Mouse (Mus musculus): ENCODE results near the gene Gpr68.

Gene Gpr68

GRCm38 (mm10) chr12:100868049-100868622, 39.9 kb downstream of the Gpr68 start:
- DNase-seq (ENCODE audit: low spot score), result no peak

DNA sequence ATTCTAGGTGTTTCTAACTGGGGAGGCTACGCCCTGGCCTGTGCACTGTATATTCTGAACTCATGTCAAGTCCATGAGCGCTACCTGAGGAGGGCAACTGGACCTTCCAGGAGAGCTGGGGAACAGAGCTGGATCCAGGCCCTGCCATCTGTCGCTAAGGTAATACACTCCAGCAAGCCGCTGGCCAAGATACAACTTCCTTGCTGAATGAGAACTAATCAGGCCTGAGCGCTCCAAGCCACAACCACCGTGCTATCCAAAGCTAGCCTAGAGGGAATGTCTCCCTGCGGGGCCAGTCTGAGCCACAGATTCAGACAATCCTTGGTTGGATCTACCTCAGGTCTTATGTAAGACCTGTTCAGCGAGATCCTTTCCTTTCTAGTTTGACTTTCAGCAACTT, 40.9 kb downstream of the Gpr68 start:
- no peak for DNase-seq (ENCODE audit: low spot score)

GRCm38 (mm10) chr12:100865509-100866078, 42.4 kb downstream of the Gpr68 start:
- DNase-seq (ENCODE audit: low spot score), result no peak

DNA sequence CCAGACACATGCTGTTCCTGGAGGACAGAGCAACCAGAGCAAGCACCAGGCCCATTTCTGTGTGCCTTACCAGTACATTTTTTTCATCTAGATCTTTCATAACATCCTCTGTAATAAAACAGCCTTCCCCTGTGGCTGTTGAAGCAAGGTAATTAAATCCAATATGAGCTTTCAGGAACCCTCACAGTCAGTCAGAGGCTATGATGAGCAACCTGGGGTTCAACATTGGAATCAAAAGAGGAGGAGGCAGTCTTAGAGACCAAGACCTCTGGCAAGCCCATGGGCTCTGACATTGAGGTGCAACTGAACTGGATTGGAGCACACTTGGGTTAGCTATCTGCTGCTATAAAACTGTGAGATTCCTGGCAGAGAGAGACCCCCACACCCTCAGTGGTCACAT, 42.9 kb downstream of the Gpr68 start:
- DNase-seq (ENCODE audit: low spot score), result no peak

GRCm38 (mm10) chr12:100862856-100863446, 45.0 kb downstream of the Gpr68 start:
- DNase-seq (ENCODE audit: low spot score), result no peak

- no peak for DNase-seq (ENCODE audit: low spot score)
Observed at GRCm38 (mm10) chr12:100862272-100862671, 45.7 kb downstream of the Gpr68 start.

- no peak for DNase-seq (ENCODE audit: low spot score)
Observed at GRCm38 (mm10) chr12:100857791-100858190, 50.2 kb downstream of the Gpr68 start.

DNA sequence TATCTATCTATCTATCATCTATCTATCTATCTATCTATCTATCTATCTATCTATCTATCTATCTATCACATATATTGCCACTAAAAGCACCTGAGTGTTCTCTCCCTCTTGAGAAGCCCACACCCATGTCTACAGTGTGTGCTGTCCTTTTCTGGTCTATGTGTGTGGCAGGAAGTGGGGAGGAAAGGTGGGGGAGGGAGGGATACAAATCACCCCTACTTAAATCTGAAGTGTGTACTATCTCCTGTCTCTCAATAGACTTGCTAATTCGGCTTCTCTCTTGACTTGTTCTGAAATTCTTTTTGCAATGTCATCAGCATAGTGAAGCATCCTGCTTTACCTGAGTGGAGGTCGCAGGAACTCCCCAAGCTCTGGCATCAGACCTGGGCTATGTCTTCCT, 51.7 kb downstream of the Gpr68 start:
- no peak for DNase-seq (ENCODE audit: low spot score)

DNA sequence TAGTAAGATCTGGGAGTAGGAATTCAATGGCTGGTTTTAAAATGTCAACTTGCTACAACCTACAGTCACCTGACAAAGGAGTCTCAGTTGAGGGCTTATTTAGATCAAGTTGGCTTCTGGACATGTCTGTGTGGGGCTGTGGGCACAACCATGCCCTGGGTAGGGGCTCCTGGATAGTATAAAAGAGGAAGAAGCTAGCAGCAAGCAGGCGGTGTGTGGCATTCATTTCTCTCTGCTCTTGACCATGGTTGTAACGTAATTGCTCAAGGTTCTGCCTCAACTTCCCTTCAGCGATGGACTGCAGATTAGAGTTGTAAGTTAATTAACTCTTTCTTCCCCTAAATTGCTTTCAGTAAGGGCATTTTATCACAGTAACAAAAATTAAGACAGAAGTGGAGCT, 55.6 kb downstream of the Gpr68 start:
- DNase-seq (ENCODE audit: low spot score), result no peak

- peak; percentile 81 for DNase-seq (ENCODE audit: low spot score)
Observed at GRCm38 (mm10) chr12:100849421-100850138, 58.4 kb downstream of the Gpr68 start.

- DNase-seq (ENCODE audit: low spot score), result no peak
Observed at GRCm38 (mm10) chr12:100847437-100848080, 60.4 kb downstream of the Gpr68 start.

DNA sequence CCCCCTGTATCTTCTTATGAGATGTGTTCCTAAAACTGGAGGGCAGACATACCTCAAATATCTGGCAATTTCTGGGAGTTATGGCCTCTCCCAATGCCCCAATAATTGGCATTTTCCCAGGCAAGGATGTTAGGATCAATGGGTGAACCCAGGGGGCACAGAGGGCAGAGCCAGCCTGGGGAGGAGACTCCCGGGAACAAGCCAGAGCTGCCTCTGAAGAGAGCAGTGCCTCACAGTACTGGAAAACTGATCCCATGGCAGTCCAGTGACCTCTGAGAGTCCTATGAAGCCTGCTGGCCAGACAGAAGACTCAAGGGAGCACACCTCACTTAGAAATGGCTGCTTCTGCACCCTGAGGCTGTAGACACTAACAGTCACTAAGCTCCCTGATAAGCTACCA, 61.4 kb downstream of the Gpr68 start:
- DNase-seq (ENCODE audit: low spot score), result no peak

DNA sequence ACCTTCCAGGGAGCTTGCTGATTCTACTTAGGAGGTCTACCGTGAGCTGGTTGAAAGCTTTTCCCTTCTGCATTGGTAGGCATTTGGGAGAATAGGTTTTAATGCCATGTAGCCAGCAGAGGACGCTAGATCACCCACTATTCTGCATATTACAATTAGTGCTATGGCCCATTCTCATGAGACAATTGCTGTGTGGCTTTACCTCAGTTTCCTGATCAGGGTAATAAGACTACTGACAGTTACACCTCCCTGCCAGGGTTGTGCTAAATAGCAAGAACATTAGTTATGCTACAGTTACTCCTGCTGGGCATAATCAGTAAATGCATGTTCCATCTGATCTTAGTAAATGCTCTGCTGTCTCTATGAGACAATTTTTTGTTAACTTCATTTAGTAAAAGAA, 62.2 kb downstream of the Gpr68 start:
- no peak for DNase-seq (ENCODE audit: low spot score)

DNA sequence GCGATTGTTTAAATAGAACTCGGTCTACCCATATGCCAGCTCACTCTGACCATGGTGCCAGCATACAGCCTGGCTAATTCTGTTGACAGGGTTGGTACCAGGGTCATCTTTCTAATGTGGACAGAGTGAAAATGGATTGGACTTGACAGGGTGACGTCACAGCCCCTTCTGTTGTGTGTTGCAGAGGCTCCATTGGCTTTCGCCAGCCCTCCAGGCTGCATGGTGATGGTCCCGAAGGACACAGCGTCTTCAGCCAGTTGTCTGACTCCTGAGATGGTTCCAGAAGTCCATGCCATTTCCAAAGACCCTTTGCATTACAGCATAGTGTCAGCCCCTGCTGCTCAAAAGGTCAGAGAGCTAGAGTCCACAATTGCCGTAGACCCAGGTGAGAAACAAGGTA, 63.5 kb downstream of the Gpr68 start:
- no peak for DNase-seq (ENCODE audit: low spot score)

DNA sequence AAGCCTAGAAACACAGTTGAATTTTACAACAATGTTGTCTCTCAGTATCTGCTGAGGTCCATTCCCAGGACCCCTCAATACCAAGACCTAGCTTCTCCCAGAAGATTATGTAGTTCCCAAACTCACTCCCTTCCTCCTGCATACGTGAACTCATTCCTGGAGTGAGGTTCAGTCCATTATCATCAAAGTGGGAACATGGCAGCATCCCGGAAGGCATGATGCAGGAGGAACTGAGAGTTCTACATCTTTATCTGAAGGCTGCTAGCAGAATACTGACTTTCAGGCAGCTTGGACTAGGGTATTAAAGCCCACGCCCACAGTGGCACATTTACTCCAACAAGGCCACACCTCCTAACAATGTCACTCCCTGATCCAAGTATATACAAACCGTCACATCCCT, 64.8 kb downstream of the Gpr68 start:
- no peak for DNase-seq (ENCODE audit: low spot score)

GRCm38 (mm10) chr12:100841211-100841792, 66.7 kb downstream of the Gpr68 start:
- DNase-seq (ENCODE audit: low spot score), result peak; percentile 90

GRCm38 (mm10) chr12:100839926-100840325, 68.1 kb downstream of the Gpr68 start:
- DNase-seq (ENCODE audit: low spot score), result no peak

DNA sequence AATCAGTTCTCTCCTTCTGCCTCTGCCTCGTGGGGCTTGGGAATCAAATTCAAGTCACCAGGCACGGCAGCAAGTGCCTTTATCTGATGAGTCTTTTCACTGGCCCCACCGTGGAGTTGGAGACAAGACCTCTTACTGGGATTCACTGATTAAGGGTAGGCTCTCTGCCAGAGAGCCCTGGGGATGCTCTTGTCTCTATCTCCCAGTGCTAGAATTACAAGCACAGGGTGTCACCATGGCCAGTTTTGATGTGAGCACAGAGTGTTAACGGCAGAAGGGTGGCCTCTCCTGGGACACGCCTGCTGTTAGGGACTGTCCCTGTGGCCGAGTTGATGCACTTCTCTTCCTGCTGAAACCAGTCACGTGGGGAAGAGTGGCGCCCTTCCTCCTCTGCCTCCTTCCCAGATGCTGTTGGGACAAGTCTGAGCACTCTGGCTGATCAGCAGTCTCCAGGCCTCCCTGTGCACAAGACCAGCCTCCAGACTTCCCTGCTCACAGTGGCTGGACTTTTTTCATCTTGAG, 68.9 kb downstream of the Gpr68 start:
- no peak for DNase-seq (ENCODE audit: low spot score)

DNA sequence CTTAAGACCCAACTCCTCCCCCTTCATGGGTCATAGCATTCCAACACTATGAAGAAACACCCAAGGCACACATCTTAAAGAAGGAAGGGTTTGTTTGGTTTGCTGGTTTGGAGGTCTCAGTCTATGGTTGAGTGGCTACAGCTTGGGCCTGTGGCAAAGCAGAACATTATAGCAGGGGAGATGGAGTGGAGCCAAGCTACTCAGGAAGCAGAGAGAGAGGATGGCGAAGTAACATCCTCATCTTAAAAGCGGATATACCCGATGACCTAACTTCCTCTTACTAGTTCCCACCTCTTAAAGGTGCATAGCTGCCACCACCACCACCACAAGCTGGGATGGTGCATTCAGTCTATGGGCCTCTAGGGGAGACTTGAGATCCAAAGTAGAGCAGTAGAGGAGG, 70.8 kb downstream of the Gpr68 start:
- DNase-seq (ENCODE audit: low spot score), result no peak

DNA sequence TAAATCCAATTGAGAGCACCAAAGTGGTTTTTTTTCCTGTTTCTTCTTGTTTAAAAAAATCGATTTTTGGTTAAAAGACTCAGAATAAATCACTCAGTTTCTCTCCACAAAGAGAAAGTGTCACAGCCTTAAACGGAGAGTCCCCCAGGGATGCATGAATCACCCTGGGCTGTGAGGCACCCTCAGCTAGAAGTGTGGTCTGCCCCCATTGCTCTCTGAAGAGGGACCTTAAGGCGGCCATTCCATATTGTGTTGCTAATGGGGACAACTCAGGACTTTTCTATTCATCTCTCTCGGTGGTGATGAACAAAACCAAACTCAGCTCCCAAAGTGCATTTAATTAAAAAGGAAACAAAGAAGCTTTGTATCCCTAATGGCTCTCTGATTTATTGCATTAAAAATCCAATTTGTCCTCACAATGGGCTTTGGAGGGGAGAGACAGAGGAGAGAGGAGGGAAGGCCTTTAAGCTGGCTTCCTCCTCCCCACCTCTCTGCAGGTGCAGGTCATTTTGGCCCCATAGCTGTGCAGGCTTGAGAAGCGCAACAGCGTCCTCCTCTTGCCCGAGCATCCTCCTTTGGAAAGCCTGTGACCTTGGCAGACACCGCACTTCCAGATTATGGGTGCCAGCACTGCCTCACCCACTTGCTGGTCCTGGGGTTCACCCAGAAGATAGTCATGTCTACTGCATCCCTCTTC, 76.2 kb downstream of the Gpr68 start:
- no peak for DNase-seq (ENCODE audit: low spot score)

GRCm38 (mm10) chr12:100831021-100831420, 77.0 kb downstream of the Gpr68 start:
- DNase-seq (ENCODE audit: low spot score), result no peak
